Mouse (Mus musculus): ENCODE data around the gene Slamf6. TPM values are rescaled to one million over a fixed set of nuclear protein-coding genes. Genes with fewer than 3 reads are reported as not detected.
"Not testable (repeated sequence)": the region's sequence is repeated elsewhere in the genome, so short reads cannot be mapped to it uniquely, and the experiment has no call there.

Slamf6 gene
- under 1 TPM; 0.12 to 0.41 TPM for total RNA-seq (2021)
- long read RNA-seq, experiment 1, partial matches to known transcripts: 0 of 1 reads
- long read RNA-seq, experiment 1, other reads (novel, unspliced or antisense): 1 of 1 reads
- long read RNA-seq, experiment 2: 0 reads

DNA sequence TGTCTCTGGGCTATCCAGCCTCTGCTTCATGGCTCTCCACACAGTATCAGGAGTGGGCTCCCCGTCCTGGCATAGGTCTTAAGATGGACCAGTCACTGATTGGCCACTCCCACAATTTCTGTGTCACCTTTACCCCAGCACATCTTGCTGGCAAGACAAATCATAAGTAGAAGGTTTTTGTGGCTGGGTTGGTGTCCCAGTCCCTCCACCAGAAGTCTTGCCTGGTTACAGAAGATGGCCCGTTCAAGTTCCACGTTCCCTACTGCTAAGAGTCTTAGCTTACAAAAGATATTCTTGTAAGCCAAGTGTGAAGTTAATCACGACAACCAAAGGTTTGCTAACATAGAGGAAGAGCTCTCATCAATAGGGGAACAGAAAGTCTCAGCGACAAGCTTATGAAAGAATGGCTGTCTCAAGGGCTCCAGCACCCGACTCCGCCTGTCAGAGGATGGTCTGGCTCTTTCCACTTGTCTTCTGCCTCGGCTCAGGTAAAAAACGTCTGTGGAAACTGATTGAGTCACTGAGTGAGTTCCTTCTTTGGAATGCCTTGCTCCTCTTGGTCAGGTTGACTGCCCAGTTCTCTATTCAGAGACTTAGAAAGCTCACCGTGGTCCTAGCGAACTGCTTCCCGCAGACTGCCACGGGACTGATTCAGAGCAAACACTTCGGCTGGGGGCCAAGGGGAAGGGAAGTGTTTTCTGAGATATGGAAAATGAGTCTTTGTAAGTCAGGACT lies at the start of gene Slamf6:
Gene Slamf6 (plus strand): TSS at position 211 of the 735 bp plus-strand sequence.
- no peak for TF ChIP-seq CTCF (IDR thresholded peaks at IDR 0.05)
- intact Hi-C loops (cut with DNase I): no loop called here
- no peak within 1 kb of the TSS for H3K27ac ChIP-seq
- no peak for DNase-seq (ENCODE audit: extremely low spot score in 1 of 2, low spot score in 2 of 2)
- H3K4me3 ChIP-seq: no peak within 1 kb of the TSS

DNA sequence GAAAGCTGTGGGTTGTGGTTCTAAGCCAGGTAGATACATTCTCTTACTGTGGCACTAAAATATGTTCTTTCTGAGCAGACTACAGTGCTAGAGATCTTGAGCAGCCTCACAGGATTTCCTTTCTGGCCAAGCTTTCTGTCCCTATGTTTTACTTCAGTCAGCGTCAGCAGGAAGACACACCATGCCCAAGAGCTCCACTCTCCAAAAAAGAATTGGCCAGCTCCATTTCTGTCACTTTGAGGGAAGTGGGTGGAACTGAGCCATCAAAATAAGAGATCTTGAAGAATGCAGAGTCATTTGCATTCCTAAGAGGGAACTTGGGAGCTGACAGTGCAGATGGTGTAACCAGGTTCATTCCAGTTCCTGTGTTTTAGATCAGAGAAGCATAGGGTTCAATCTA lies 30.3 kb upstream of the Slamf6 start:
- DNase-seq (ENCODE audit: extremely low spot score in 1 of 2, low spot score in 2 of 2): peak in 1 of 2 experiments; percentile 7
- TF ChIP-seq CTCF (IDR thresholded peaks at IDR 0.05): no peak
- intact Hi-C loops (cut with DNase I): no loop called here
- Histone ChIP-seq H3K27ac (peak overlapping the region; percentile 42; the same call in 1 of the 2 replicates), H3K4me3 (no peak overlapping the region)

DNA sequence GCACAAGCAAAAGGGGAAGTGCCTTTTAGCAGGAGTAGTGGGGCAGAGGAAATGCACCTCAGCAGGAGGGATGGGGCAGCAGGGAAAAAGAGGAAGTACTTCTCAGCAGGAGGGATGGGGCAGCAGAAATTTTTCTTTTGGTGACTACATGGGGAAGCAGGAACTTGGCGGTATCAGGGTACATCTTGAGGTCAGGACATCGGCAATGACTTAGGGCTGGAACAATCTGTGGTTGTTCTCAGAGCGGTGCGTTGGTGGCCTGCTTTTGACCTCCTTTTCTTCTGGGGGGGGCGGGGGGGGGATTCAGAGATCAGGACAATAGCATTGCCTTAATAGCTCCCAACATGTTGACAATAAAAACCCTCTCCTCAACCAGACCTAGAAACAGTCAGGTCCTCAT lies 22.0 kb upstream of the Slamf6 start, which contains the start of gene Gm10521:
Gene Gm10521 (plus strand): TSS at position 301 of the 400 bp plus-strand sequence.
- H3K4me3 ChIP-seq; H3K27ac ChIP-seq; DNase-seq (ENCODE audit: extremely low spot score in 1 of 2, low spot score in 2 of 2); intact Hi-C loops (cut with DNase I): not testable (repeated sequence)

DNA sequence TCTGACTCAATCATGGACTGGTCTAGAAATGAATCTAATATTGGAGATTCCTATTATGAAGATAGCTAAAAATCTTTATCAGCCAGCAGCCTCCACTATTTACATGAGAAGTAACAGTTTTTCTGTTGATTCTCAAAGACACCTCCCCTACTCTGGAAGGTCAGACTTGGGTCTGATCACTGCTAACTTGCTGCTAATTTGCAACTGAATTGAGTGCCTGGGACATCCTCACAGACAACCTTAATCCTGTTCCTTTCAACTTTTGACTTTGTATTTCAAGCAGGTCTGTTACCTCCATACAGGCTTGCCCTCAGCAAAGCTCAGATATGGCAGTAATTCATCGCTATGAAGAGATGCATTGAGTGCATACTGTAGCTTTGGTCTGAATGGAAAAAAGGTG lies 13.3 kb upstream of the Slamf6 start:
- intact Hi-C loops (cut with DNase I): no loop called here
- no peak overlapping the region for H3K27ac ChIP-seq
- no peak overlapping the region for H3K4me3 ChIP-seq
- DNase-seq (ENCODE audit: extremely low spot score in 1 of 2, low spot score in 2 of 2): no peak
- TF ChIP-seq CTCF (IDR thresholded peaks at IDR 0.05): no peak

DNA sequence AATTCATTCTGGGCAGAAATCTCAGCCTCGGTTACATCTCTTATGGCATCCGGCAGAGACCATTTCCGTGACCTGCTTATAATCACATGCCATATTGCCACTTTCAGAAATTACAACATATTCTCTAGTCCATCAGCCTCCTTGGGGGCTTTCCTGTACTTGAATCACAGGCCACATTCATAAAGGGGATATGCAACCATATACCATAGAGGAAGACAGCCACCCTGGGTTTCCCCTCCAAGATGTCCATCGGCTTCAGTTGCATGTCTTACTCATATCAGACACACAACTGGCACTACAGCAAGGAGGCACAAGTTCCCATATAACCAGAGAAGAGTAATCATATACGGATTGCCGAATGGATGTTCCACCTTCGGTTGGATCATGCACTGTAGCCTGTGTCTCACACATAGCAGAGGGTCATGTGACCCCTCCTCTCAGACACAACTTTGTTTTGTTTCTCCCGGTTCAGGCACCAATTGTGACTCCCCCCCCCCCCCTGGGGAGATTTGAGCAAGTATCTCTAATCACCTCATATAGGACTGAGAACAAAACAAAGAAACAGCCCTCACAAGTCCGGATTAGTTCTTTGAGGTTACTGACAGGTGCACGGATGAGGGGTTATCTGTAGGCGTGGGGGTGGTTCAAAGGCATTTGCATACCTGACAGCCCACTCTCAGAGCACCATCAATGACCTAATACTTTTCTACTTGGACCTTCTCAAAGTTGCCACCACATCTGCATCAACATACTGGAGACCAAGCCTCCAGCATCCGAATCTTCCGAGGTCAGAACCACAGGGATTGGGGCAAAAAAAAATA lies 1.5 kb upstream of the Slamf6 start:
- intact Hi-C loops (cut with DNase I): no loop called here
- Histone ChIP-seq H3K4me3 (no peak overlapping the region), H3K27ac (no peak overlapping the region)
- TF ChIP-seq CTCF (IDR thresholded peaks at IDR 0.05): no peak
- no peak for DNase-seq (ENCODE audit: extremely low spot score in 1 of 2, low spot score in 2 of 2)

DNA sequence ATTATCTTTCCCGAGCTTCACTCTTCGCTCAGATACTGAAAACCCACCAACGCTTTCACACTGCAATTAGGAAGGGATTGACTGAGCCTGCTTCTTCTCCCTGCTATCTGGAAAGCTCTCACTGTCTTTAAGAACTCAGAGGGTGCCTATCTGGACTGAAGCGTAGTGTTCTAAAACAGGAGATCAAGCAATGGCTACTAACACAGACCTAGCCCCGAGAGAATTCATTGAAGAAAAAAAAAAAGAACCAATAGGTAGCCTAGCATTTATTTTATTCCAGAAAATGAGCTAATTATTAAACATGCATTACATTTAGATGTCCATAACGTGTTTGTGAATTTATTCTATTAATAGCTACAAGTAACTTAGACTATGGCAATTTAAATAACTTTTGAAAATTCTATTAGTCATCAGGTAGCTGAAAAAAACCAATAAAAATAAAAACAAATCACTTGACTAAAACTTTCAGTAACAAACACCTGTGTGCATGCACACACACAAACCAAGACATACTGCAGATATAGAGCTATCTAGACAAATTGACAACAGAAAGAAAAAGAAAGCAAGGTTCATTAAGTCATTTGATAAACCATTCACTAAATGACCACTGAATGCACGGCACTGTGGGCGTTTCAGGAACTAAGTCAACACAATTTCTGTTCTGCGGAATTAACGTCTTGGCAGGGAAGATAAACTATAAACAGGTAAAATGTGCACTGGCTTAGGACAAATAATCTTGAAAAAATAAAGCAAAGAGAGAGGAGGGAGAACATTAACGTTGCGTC lies 1.0 kb downstream of the Slamf6 start:
- DNase-seq (ENCODE audit: extremely low spot score in 1 of 2, low spot score in 2 of 2): no peak
- TF ChIP-seq CTCF (IDR thresholded peaks at IDR 0.05): no peak
- intact Hi-C loops (cut with DNase I): no loop called here
- no peak overlapping the region for H3K4me3 ChIP-seq
- H3K27ac ChIP-seq: no peak overlapping the region

DNA sequence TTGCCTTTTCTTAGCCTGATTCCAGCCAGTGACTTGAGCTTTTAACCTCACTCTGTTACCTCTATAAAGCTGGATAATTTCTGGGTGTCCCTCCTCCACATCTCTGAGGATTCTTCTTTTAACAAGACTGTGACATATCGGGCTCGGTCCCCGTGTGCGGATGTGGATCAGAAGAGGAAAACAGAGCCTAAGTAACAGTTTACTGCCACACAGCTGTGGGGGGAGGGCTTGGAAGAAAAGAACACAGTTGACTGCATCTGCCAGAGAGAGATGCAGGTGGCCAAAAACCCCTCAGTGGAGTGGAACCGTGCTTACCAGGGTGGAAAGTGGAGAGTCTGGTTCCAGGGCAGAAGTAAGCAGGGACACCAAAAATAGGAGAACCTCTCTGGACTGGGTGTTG lies 1.9 kb downstream of the Slamf6 start:
- Histone ChIP-seq H3K4me3 (no peak overlapping the region), H3K27ac (no peak overlapping the region)
- TF ChIP-seq CTCF (IDR thresholded peaks at IDR 0.05): no peak
- intact Hi-C loops (cut with DNase I): no loop called here
- DNase-seq (ENCODE audit: extremely low spot score in 1 of 2, low spot score in 2 of 2): no peak

DNA sequence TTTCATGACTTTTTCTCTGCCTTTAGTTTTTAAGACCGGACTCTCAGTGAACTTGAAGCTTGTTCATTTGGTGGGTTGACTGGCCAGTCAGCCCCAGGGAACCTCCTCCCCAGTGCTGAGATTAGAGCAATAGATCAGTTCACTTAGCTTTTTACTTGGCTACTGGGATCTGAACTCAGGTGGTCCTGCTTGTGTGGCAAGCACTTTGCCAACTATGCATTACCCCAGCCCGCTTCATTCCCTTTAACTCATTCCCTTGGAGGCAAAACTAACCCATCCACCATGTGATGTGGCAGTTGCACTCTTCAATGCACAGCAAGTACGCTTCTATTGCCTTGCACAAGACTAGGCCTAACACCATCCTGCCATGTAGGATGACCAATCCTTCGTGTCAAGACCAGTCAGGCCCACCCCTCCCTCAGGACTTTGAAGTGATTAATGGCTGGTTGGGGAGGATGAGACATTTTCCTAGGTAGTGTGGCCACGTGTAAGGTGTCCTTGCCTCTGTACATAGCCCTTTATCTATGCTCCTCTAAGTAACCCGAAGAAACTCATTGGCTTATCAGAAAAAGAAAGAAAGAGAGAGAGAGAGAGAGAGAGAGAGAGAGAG lies 2.7 kb downstream of the Slamf6 start:
- intact Hi-C loops (cut with DNase I): no loop called here
- no peak for TF ChIP-seq CTCF (IDR thresholded peaks at IDR 0.05)
- DNase-seq (ENCODE audit: extremely low spot score in 1 of 2, low spot score in 2 of 2): no peak
- no peak overlapping the region for H3K4me3 ChIP-seq
- H3K27ac ChIP-seq: no peak overlapping the region

DNA sequence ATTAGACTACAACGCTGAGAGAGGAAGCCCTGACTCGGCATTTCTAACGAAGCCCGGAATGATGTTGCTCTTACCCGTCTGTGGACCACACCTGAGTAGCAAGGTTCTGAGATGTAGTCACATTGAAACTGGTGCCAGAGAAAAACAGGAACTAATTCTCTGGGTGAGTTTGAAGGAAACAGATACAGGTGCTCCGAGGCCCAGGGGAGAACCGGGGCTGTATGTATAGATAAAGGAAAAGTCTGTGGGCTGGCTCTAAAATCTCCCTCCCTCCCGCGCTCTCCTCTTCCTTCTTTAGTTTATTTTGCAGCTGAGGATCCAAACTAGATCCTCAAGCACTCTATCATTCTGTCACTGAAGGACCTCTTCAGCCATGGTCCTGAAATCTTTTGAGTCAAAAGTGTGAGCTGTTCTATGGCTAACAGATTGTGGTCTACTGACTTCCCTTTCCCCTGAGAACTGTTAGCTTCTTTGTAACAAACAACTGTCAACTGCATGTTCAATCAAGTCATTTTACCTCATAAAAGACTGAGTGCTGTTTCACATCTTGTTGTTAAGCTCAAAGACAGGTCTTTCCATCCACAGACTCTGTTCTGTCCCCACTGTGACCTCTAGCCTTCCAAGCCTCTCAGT lies 3.8 kb downstream of the Slamf6 start:
- Histone ChIP-seq H3K4me3 (no peak overlapping the region), H3K27ac (no peak overlapping the region)
- intact Hi-C loops (cut with DNase I): no loop called here
- no peak for TF ChIP-seq CTCF (IDR thresholded peaks at IDR 0.05)
- no peak for DNase-seq (ENCODE audit: extremely low spot score in 1 of 2, low spot score in 2 of 2)

DNA sequence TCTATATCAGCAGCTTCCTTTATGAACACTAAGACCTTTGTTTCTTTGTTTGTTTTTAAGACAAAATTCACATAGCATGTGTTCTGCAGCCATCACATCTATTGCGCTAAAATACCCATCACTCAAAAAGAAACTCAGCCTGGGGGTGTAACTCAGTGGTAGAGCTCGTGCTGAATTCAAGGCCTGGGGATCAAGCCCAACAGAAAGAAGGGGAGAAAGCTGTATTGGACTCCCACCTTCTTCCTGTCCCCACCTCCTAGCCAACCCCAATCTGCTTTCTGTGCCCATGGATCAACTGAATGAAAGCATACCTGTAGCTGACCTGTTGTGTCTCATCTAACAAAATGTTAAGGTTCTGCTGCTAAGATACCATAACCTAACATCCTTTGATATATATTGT lies 4.3 kb downstream of the Slamf6 start:
- DNase-seq (ENCODE audit: extremely low spot score in 1 of 2, low spot score in 2 of 2): no peak
- no peak for TF ChIP-seq CTCF (IDR thresholded peaks at IDR 0.05)
- H3K4me3 ChIP-seq: no peak overlapping the region
- H3K27ac ChIP-seq: no peak overlapping the region
- intact Hi-C loops (cut with DNase I): no loop called here

DNA sequence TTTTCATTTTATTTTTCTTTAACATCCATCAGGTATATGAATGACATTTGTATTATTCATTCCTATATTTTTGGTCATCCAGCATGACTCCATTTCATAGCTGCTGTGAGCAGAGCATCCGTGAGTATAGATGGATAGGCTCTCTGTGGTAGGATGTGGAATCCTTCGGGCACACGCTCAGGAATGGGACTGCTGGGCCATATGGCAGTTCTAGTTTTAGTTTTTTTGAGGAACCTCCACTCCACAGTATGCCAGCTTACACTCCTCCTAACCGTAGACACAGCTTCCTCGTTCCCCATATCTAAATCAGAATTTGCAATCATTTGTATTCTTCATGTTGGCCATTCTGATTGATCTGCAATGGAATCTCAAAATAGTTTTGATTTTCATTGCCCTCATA lies 5.5 kb downstream of the Slamf6 start:
- intact Hi-C loops (cut with DNase I): no loop called here
- DNase-seq (ENCODE audit: extremely low spot score in 1 of 2, low spot score in 2 of 2): no peak

More for the DNA sequence above, 5.5 kb downstream of the Slamf6 start:
- TF ChIP-seq CTCF (IDR thresholded peaks at IDR 0.05): no peak
- Histone ChIP-seq H3K4me3 (no peak overlapping the region), H3K27ac (no peak overlapping the region)
